Comparison of ENCODE assay signal across 7 mouse cellular contexts in the genomic region with DNA sequence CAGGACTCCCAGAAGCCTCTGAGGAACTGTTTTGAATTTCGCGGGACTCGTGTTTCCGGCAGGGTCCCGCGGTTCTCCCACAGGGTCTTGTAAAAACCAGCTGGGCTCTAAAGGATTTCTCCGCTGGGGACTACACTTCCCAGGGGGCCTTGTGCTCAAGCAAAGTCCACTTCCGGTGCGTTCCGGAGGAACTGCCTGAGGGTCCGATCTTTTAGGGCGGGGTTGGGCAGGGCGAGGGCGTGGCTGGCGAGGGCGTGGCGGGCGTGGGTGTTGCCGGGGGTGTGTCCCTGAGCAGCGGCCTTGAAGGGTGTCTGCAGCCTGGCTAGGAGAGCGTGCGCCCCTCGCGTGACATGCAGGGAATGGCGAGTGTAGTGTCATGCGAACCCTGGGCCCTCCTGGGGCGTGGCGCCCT. TPM values are rescaled to one million over a fixed set of nuclear protein-coding genes. Genes with fewer than 3 reads are reported as not detected.
DNase-seq lines count a peak whose midpoint lies in the region; ATAC-seq and TF ChIP-seq lines count a peak whose summit lies in the region.

A gene (plus strand): TSS at position 252 of the 412 bp plus-strand sequence.

- peak; percentile 96 for ATAC-seq in embryonic facial prominence, embryonic 12.5 days (ENCODE audit: insufficient number of reproducible peaks, insufficient read depth, low FRiP score, low TSS enrichment)
- ATAC-seq in limb, embryonic 12.5 days (ENCODE audit: insufficient number of reproducible peaks, insufficient read depth, low FRiP score, low TSS enrichment, low read depth) = peak; percentile 95
- ATAC-seq in midbrain, embryonic 15.5 days (replicated peaks) = peak; percentile 95

- H3K4me2 ChIP-seq in embryonic facial prominence, embryonic 12.5 days (replicated peaks) = peak within 1 kb of the TSS; percentile 76
- H3K4me2 ChIP-seq in limb, embryonic 12.5 days = peak within 1 kb of the TSS; percentile 68
- H3K4me2 ChIP-seq in midbrain, embryonic 15.5 days = peak within 1 kb of the TSS; percentile 93

- no peaks in the 10 kb centered on the region for H3K9me3 ChIP-seq in embryonic facial prominence, embryonic 12.5 days
- H3K9me3 ChIP-seq in limb, embryonic 12.5 days = no peaks in the 10 kb centered on the region
- no peaks in the 10 kb centered on the region for H3K9me3 ChIP-seq in midbrain, embryonic 15.5 days

- no peak; the same call in 1 of the 2 replicates for TF ChIP-seq CTCF in kidney, adult 2 months (conservative IDR thresholded peaks at IDR 0.05; ENCODE audit: insufficient read depth, insufficient read length, low read depth, low read length)
- TF ChIP-seq CTCF in spleen, adult 2 months (IDR thresholded peaks at IDR 0.05; ENCODE audit: extremely low read depth, insufficient read depth, insufficient read length, insufficient replicate concordance) = no peak

- TF ChIP-seq POLR2A in kidney, adult 2 months (IDR thresholded peaks at IDR 0.05; ENCODE audit: low read depth, low read length) = no peak
- no peak for TF ChIP-seq POLR2A in spleen, adult 2 months (IDR thresholded peaks at IDR 0.05; ENCODE audit: low read depth, low read length)

- no peaks in the 10 kb centered on the region for H3K27me3 ChIP-seq in embryonic facial prominence, embryonic 12.5 days
- H3K27me3 ChIP-seq in kidney, adult 2 months (replicated peaks; ENCODE audit: control insufficient read depth, insufficient read depth, low read length) = no peaks in the 10 kb centered on the region
- no peaks in the 10 kb centered on the region for H3K27me3 ChIP-seq in limb, embryonic 12.5 days
- no peaks in the 10 kb centered on the region for H3K27me3 ChIP-seq in midbrain, embryonic 15.5 days (replicated peaks)
- H3K27me3 ChIP-seq in spleen, adult 2 months (ENCODE audit: control insufficient read depth, insufficient read depth, low read length) = no peaks in the 10 kb centered on the region

- peak; percentile 95 for DNase-seq in adrenal gland, postnatal 25 days
- DNase-seq in heart, adult 18-20 months = peak; percentile 95 to 96
- peak; percentile 97 for DNase-seq in kidney, adult 2 months
- peak; percentile 82 to 90 for DNase-seq in spleen, adult 2 months (ENCODE audit: low read depth in 1 of 2, low spot score in 2 of 2)

- H3K27ac ChIP-seq in embryonic facial prominence, embryonic 12.5 days = no peak within 1 kb of the TSS
- no peak within 1 kb of the TSS for H3K27ac ChIP-seq in kidney, adult 2 months (ENCODE audit: insufficient read depth, low read depth, low read length)
- no peak within 1 kb of the TSS for H3K27ac ChIP-seq in limb, embryonic 12.5 days
- peak within 1 kb of the TSS; percentile 67 for H3K27ac ChIP-seq in midbrain, embryonic 15.5 days
- no peak within 1 kb of the TSS for H3K27ac ChIP-seq in spleen, adult 2 months (ENCODE audit: insufficient read depth, low read length)

- H3K4me1 ChIP-seq in embryonic facial prominence, embryonic 12.5 days = peaks cover 10% of the 10 kb centered on the region; the same call in 1 of the 2 replicates
- H3K4me1 ChIP-seq in kidney, adult 2 months (ENCODE audit: control insufficient read depth, insufficient read depth, low read length) = peaks cover 6% of the 10 kb centered on the region
- H3K4me1 ChIP-seq in limb, embryonic 12.5 days (replicated peaks) = peaks cover 7% of the 10 kb centered on the region
- H3K4me1 ChIP-seq in midbrain, embryonic 15.5 days = peaks cover 24% of the 10 kb centered on the region
- peaks cover 9% of the 10 kb centered on the region for H3K4me1 ChIP-seq in spleen, adult 2 months (ENCODE audit: control insufficient read depth, insufficient read depth, insufficient read length)

- under 1% methylated on average over 28 of the region's 28 CpGs for WGBS in embryonic facial prominence, embryonic 12.5 days
- WGBS in kidney, adult 2 months = under 1% methylated on average over 28 of the region's 28 CpGs
- under 1% methylated on average over 28 of the region's 28 CpGs for WGBS in limb, embryonic 12.5 days
- under 1% methylated on average over 28 of the region's 28 CpGs for WGBS in midbrain, embryonic 15.5 days
- WGBS in spleen, adult 2 months = under 1% methylated on average over 28 of the region's 28 CpGs

- H3K4me3 ChIP-seq in embryonic facial prominence, embryonic 12.5 days = peak within 1 kb of the TSS; percentile 66
- H3K4me3 ChIP-seq in kidney, adult 2 months (ENCODE audit: insufficient read depth, low read depth, low read length) = peak within 1 kb of the TSS; percentile 71
- H3K4me3 ChIP-seq in limb, embryonic 12.5 days (replicated peaks) = peak within 1 kb of the TSS; percentile 63
- peak within 1 kb of the TSS; percentile 85 for H3K4me3 ChIP-seq in midbrain, embryonic 15.5 days
- H3K4me3 ChIP-seq in spleen, adult 2 months (ENCODE audit: extremely low read depth, insufficient read depth, insufficient read length) = peak within 1 kb of the TSS; percentile 68

- H3K9ac ChIP-seq in embryonic facial prominence, embryonic 12.5 days = peak within 1 kb of the TSS; percentile 67
- H3K9ac ChIP-seq in limb, embryonic 12.5 days (replicated peaks) = peak within 1 kb of the TSS; percentile 60
- H3K9ac ChIP-seq in midbrain, embryonic 15.5 days = peak within 1 kb of the TSS; percentile 82

- 0 out of 2 replicates have a peak, but pooled peaks cover 3% of the 10 kb centered on the region for H3K36me3 ChIP-seq in embryonic facial prominence, embryonic 12.5 days
- H3K36me3 ChIP-seq in kidney, adult 2 months (ENCODE audit: control insufficient read depth, insufficient read depth, low read length) = no peaks in the 10 kb centered on the region
- H3K36me3 ChIP-seq in limb, embryonic 12.5 days = peaks cover 12% of the 10 kb centered on the region; the same call in 1 of the 2 replicates
- no peaks in the 10 kb centered on the region for H3K36me3 ChIP-seq in midbrain, embryonic 15.5 days (replicated peaks)
- H3K36me3 ChIP-seq in spleen, adult 2 months (ENCODE audit: control insufficient read depth, insufficient read depth, low read length) = no peaks in the 10 kb centered on the region

RNA-seq across cellular contexts. Expression of the gene that starts here (rescaled TPM):
- total RNA-seq in adrenal gland, postnatal 25 days (2021) = 3.9 and 4.6 TPM in 2 replicates
- polyA plus RNA-seq in embryonic facial prominence, embryonic 12.5 days (2016; fragmentation: Nextera tagmentation; extraction: Ambion mirVana) = 12.6 and 13.1 TPM in 2 replicates
- total RNA-seq in heart, adult 18-20 months (2021) = 1 to 10 TPM; 2.8 to 3.7 TPM
- 2.0 TPM in 2 replicates for polyA plus RNA-seq in kidney, adult 2 months (2012; rRNA removed)
- 11.1 and 12.3 TPM in 2 replicates for polyA plus RNA-seq in limb, embryonic 12.5 days (2016; fragmentation: Nextera tagmentation; extraction: Ambion mirVana)
- 17.7 and 18.2 TPM in 2 replicates for polyA plus RNA-seq in midbrain, embryonic 15.5 days (2015; fragmentation: Nextera tagmentation; extraction: Ambion mirVana)
- 1.3 and 1.4 TPM in 2 replicates for polyA plus RNA-seq in spleen, adult 2 months (2012; rRNA removed)
